In the genomic region with DNA sequence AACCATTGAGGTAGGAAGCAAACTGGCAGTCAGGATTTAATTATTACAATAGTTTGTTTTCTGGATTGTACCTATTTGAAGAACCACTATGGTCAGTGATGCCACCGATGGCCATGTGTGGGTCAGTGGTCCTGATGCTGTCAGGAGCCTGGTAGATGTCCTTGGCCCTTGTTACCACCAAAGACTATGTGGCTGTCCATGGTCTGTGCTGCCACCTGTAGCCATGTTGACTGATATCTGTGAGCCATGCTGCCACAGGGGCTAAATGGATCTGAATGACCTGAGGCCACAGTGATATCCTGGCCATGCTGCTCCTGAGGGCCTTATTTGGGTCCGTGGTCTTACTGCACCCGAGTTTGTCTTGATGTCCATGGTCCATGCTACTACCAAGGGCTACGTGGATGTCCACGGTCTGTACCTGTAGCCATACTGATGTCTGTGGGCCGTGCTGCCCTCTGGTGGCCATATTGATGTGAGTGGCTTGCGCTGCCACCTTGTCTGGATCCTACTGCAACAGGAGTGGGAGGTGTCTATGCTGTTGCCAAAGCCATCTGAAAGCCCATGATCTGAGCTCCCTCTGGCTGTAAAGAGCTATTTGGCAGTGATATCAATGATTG, we compare ENCODE assay signal across 9 mouse cellular contexts. TPM values are rescaled to one million over a fixed set of nuclear protein-coding genes. Genes with fewer than 3 reads are reported as not detected.
A peak's percentile ranks its signal among the peaks of the same experiment; 100 is the strongest.
DNase-seq lines count a peak whose midpoint lies in the region; ATAC-seq and TF ChIP-seq lines count a peak whose summit lies in the region.
"Had no signal": no experiment of that assay in that cellular context is flagged by ENCODE, and none has a peak within 500 bp of the region (broad histone marks: within the 10 kb centered on the region; RNA-seq: fewer than 3 reads in every experiment).

No protein-coding gene starts in this region.

- H3K27me3 ChIP-seq in heart, embryonic 10.5 days (ENCODE audit: insufficient read depth, poor library complexity, severe bottlenecking) = peaks cover 36% of the 10 kb centered on the region
- H3K27me3 ChIP-seq in G1E (ENCODE audit: insufficient read depth, low read length) = no peaks in the 10 kb centered on the region
- H3K27me3 ChIP-seq in midbrain, embryonic 16.5 days (ENCODE audit: control insufficient read depth, insufficient read depth, low read depth, low read length) = peaks cover 30% of the 10 kb centered on the region

- H3K4me3 ChIP-seq in heart, embryonic 10.5 days = no peak overlapping the region
- no peak overlapping the region for H3K4me3 ChIP-seq in G1E (ENCODE audit: low read depth, low read length)
- no peak overlapping the region for H3K4me3 ChIP-seq in midbrain, embryonic 16.5 days (ENCODE audit: low read depth, low read length)

- peak; percentile 11 for DNase-seq in heart, adult 8-10 months (ENCODE audit: low spot score)
- no peak for DNase-seq in heart, embryonic 10.5 days (ENCODE audit: low spot score)
- DNase-seq in G1E (ENCODE audit: low spot score) = peak; percentile 11
- DNase-seq in cerebellum, adult 9-11 months = peak; percentile 24
- DNase-seq in heart, postnatal 4 days = peak; percentile 60
- peak; percentile 49 to 63 for DNase-seq in left cerebral cortex, postnatal 14 days (ENCODE audit: low spot score in 2 of 2)
- DNase-seq in thymus, postnatal 14 days = peak; percentile 55

- H3K27ac ChIP-seq in heart, embryonic 10.5 days = no peak overlapping the region
- H3K27ac ChIP-seq in midbrain, embryonic 16.5 days (ENCODE audit: low read length) = no peak overlapping the region

- intact Hi-C loops in left cerebral cortex, postnatal 14 days (cut with DNase I) = loop anchor here (10.0 kb wide), 2 partner anchors 161 to 261 kb away; no protein-coding TSS in a partner anchor

- H3K9me3 ChIP-seq in heart, embryonic 10.5 days = no peaks in the 10 kb centered on the region
- no peaks in the 10 kb centered on the region for H3K9me3 ChIP-seq in G1E (replicated peaks)
- no peaks in the 10 kb centered on the region for H3K9me3 ChIP-seq in midbrain, embryonic 16.5 days (replicated peaks; ENCODE audit: control insufficient read depth, low read length, poor library complexity, severe bottlenecking)

- WGBS in heart, embryonic 10.5 days = 27% methylated on average over 7 of the region's 7 CpGs
- whole genome bisulfite sequencing in midbrain, embryonic 16.5 days = 26% methylated on average over 7 of the region's 7 CpGs

- TF ChIP-seq CTCF in G1E (IDR thresholded peaks at IDR 0.05; ENCODE audit: low read depth, low read length) = peak; percentile 81

- H3K4me1 ChIP-seq in heart, embryonic 10.5 days = no peaks in the 10 kb centered on the region
- no peaks in the 10 kb centered on the region for H3K4me1 ChIP-seq in G1E (ENCODE audit: insufficient read depth, low read depth, low read length)
- H3K4me1 ChIP-seq in midbrain, embryonic 16.5 days (ENCODE audit: control insufficient read depth, insufficient read depth, low read length) = no peaks in the 10 kb centered on the region

- no peaks in the 10 kb centered on the region for H3K36me3 ChIP-seq in heart, embryonic 10.5 days
- no peaks in the 10 kb centered on the region for H3K36me3 ChIP-seq in G1E (replicated peaks)
- H3K36me3 ChIP-seq in midbrain, embryonic 16.5 days (ENCODE audit: control insufficient read depth, insufficient read depth, low read length) = no peaks in the 10 kb centered on the region

- H3K4me2 ChIP-seq in midbrain, embryonic 16.5 days (ENCODE audit: low read length) = no peak overlapping the region

- no peak overlapping the region for H3K9ac ChIP-seq in midbrain, embryonic 16.5 days (ENCODE audit: low read depth, low read length)

- peak; percentile 22; the same call in 1 of the 2 replicates for ATAC-seq in G1E (ENCODE audit: extremely low read depth, insufficient number of reproducible peaks, low FRiP score, poor library complexity, severe bottlenecking)
- ATAC-seq in midbrain, embryonic 16.5 days = peak; percentile 64

RNA-seq across cellular contexts. Expression of a gene that starts 10.0 kb away (rescaled TPM):
- total RNA-seq in heart, adult 8-10 months (2022) = not detected
- not detected in 2 replicates for polyA plus RNA-seq in heart, embryonic 10.5 days (2016; fragmentation: Nextera tagmentation; extraction: Ambion mirVana)
- total RNA-seq in G1E (2014; fragmentation: Nextera tagmentation) (not detected in 2 replicates), G1E (2017) (0.05 and 0.06 TPM in 2 replicates)
- polyA plus RNA-seq in G1E (2012) = not detected in 2 replicates
- total RNA-seq in heart, postnatal 4 days (2021) = not detected
- not detected for total RNA-seq in left cerebral cortex, postnatal 14 days (2021)
- 0.24 and 0.32 TPM in 2 replicates for polyA plus RNA-seq in midbrain, embryonic 16.5 days (2015; fragmentation: Nextera tagmentation; extraction: Ambion mirVana)
- total RNA-seq: left cerebral cortex, postnatal 10 days had no signal

RNA-seq across cellular contexts. Expression of a gene that starts 31.8 kb away (rescaled TPM):
- 10 to 100 TPM; 10.3 to 13.9 (median 11.5) TPM for total RNA-seq in heart, adult 8-10 months (2022)
- polyA plus RNA-seq in heart, embryonic 10.5 days (2016; fragmentation: Nextera tagmentation; extraction: Ambion mirVana) = 31.2 and 36.0 TPM in 2 replicates
- total RNA-seq in G1E (2014; fragmentation: Nextera tagmentation) (56.1 and 68.4 TPM in 2 replicates), G1E (2017) (38.3 and 46.1 TPM in 2 replicates)
- 0.47 and 1.9 TPM in 2 replicates for polyA plus RNA-seq in G1E (2012)
- 10 to 100 TPM; 17.5 to 18.5 TPM for total RNA-seq in heart, postnatal 4 days (2021)
- total RNA-seq in left cerebral cortex, postnatal 14 days (2021) = 10 to 100 TPM; 39.5 to 40.4 TPM
- polyA plus RNA-seq in midbrain, embryonic 16.5 days (2015; fragmentation: Nextera tagmentation; extraction: Ambion mirVana) = 75.0 and 78.6 TPM in 2 replicates
